Mouse (Mus musculus) megakaryocyte, embryonic 14.5 days (primary cell): Measurements from ENCODE around the gene Prkcz.

Experiments
- FLI1 ChIP-seq: IDR thresholded peaks from 2 replicates; pipeline ENCODE4 v1.6.1; 2012; ENCODE audit warnings: low read length, inconsistent platforms, mixed read lengths
- GATA1 ChIP-seq: IDR thresholded peaks from 3 replicates; pipeline ENCODE4 v1.6.1; 2012; ENCODE audit warnings: mixed read lengths, low read length, inconsistent platforms, borderline replicate concordance

DNA sequence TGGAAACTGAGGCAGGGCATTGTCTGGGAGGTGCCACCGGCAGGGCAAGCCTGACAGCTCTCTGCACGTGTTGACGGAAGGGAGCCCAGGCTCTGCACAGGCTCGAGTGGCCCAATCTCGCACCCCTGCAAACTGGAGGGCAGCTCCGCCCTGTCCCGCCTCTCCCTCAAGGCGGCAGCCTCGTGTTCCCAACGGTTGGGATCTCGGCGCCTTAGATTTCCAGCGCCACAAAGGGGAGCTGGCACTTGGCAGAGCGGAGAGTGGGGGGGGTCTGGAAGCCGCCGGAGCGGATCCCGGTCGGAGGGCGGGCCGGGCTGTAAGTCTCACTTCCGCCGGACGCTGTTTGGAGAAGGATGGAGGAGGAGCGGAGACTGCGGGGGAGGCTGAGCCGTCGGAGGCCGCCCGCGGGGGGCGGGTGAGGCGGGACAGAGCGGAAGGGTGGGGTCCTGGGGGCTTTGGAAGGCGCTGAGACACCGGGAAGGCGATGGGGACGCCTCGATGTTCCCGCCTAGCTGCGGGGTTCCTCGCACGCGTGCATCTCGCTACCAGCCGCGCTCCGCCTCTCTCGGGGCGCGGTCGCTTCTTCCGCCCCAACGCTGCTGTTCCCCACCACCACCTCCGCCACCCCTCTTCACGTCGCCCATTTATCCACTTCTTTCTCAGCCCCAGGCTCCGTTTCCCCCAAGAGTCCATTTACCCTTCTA lies 111.4 kb downstream of the Prkcz start, which contains the start of gene Faap20:
- no peak for TF ChIP-seq GATA1
- TF ChIP-seq FLI1 = no peak
